Mouse (Mus musculus) Muller cell, postnatal 12 days (primary cell): ENCODE measurements around the gene Srms.

Experiments used
- DNase-seq: peaks from one replicate; pipeline ENCODE4 v3.0.0-alpha.2; 2015; ENCODE audit errors: inconsistent ontology term

Srms gene

GRCm38 (mm10) chr2:181213021-181213445, at the start of gene Srms:
TSS of gene Srms (minus strand) at chr2:181213185.
- DNase-seq, result peak; percentile 14

DNA sequence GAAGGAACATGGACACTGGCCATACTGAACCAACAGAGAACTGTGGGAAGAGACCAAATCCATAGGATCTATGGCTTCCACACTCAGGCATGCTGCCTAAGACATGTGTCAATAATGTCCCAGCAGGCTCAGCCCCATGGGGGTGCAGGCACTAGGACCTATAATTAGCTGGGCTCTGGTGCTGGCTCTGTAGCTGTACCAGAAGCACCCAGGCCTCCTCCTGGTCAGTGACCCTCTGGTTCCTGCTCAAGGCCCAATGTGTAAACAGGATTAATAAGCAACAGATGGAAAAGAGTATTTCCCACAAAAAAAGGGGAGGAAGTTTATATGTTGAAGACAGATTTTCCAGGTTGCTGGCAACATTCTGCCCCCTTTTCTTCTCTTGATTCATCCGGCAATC, 40.3 kb upstream of the Srms start:
- no peak for DNase-seq

- no peak for DNase-seq
Observed at GRCm38 (mm10) chr2:181251841-181252240, 38.9 kb upstream of the Srms start.

- no peak for DNase-seq
Observed at GRCm38 (mm10) chr2:181249217-181249616, 36.2 kb upstream of the Srms start.

- no peak for DNase-seq
Observed at GRCm38 (mm10) chr2:181245031-181245430, 32.0 kb upstream of the Srms start.

GRCm38 (mm10) chr2:181243706-181244394, 30.9 kb upstream of the Srms start:
- peak; percentile 27 for DNase-seq

- no peak for DNase-seq
Observed at GRCm38 (mm10) chr2:181242314-181242665, 29.3 kb upstream of the Srms start.

- DNase-seq, result peak; percentile 60
Observed at GRCm38 (mm10) chr2:181241602-181242313, 28.8 kb upstream of the Srms start, which contains the start of gene Helz2. TSS of gene Helz2 (minus strand) at chr2:181242027.

DNA sequence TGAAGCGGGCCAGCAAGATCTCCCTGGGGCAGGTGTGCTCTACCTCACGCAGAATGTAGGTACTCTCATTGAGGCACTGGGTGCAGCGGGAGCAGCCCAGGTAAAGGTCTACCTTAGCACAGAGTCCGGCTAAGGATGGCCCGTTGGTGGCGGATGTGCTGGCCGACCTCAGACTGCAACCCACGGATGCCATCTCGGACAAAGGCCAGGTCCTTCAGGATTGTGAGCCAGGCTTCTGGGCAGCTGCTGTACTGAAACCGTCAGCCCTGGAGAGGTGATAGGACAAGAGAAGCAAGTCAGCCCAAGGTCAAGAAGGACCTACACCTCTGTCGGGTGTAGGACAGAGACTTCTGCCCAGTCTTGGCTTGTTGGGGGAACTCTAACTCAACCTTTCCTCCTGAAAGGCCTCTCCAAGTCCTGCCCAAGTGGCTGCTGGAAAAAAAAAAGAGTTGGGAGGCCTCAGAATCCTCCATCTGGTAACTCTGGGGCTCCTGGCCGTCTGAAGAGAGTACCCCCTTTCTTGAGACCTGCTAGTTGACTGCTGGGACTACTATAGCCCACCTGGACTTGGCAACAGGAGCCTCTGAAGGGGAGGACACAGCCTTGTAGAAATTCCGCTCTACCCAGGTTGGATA, 27.9 kb upstream of the Srms start:
- DNase-seq, result no peak

DNA sequence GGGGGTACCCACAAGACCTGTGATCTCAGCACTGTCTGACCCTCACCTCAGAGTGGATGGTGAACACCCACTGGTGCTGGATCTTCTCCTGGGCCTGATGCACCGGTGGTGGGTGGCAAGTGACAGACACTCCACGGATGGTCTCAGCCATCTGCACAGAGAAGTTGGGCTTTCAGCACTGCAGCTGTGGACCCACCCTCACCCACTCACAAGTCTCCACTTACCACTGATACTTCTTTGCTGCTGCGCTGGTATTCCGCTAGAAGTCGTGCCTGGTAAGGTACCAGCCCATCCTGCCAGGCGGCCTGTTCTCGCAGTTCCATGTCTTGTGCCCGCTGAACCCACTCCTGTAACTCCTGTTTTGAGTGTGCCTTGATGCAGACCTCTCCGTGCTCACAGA, 26.3 kb upstream of the Srms start:
- no peak for DNase-seq

DNA sequence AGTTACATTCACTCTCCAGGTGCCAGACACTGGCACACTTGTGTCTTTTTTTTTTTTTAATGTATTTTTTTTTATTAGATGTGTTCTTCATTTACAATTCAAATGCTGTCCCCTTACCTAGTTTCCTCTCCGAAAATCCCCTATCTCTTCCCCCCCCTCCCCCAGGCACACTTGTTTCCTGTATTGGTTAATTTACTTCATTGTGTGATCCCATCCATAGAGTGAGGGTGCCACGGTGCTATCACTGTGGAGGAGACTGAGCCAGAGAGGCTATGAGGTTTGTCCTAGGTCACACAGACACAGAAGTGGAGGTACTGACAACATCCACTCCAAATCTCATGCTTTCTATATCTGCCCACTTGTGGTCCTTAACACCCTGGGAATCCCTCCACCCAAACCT, 25.9 kb upstream of the Srms start:
- DNase-seq, result no peak

- DNase-seq, result no peak
Observed at GRCm38 (mm10) chr2:181238091-181238610, 25.2 kb upstream of the Srms start.

GRCm38 (mm10) chr2:181237251-181238014, 24.4 kb upstream of the Srms start:
- DNase-seq, result no peak

- DNase-seq, result no peak
Observed at GRCm38 (mm10) chr2:181235681-181236566, 22.9 kb upstream of the Srms start.

- no peak for DNase-seq
Observed at GRCm38 (mm10) chr2:181234680-181235079, 21.7 kb upstream of the Srms start.

- DNase-seq, result no peak
Observed at GRCm38 (mm10) chr2:181233443-181233842, 20.5 kb upstream of the Srms start.

- DNase-seq, result no peak
Observed at GRCm38 (mm10) chr2:181231171-181231570, 18.2 kb upstream of the Srms start.

- no peak for DNase-seq
Observed at GRCm38 (mm10) chr2:181228335-181228734, 15.3 kb upstream of the Srms start.

DNA sequence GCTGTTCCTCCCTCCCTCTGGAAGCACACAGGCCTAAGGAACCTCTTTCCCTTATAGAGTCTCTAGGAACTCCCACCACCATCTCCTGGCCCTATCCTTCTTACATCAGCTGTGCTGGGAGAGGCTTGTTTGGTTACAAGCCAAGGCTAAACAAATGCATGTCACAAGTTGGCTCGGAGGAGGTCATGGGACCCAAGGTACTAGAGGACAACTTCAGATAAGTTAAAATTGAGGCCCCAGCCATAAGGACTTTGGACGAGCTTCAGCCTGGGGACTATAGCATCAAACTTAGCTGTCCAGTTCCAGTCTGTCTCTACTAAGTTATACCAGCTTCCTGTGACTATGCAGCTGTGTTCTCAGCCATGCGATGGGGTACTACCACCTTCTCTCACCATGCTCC, 14.1 kb upstream of the Srms start:
- no peak for DNase-seq

DNA sequence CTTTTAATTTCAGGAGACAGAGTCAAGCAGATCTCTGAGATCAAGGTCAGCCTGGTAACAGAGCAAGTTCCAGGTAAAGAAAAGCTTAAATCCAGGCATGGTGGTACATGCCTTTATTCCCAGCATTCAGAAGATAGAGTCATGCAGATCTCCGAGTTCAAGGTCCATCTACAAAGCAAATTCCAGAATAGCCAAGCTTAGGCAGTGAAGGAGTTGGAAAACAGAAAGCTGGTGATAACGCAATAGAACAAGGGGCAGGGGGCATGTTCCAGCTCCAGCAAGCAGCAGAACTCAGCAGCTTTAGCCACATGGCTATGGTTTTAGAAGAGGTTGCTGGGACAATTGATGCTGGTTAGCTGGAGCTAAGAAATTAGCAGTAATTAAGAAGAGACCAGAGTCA, 12.0 kb upstream of the Srms start:
- no peak for DNase-seq

- peak; percentile 19 for DNase-seq
Observed at GRCm38 (mm10) chr2:181220361-181220760, 7.4 kb upstream of the Srms start.
